Mouse (Mus musculus) bone marrow, adult 2 months (tissue): ENCODE results near the gene Olfr573-ps1.

Experiments
- CTCF ChIP-seq: fragments of 200-500 bp; IDR thresholded peaks from 2 replicates; pipeline ENCODE4 v1.5.1; 2011; ENCODE audit warnings: low read length, control low read depth; ENCODE audit not compliant: control insufficient read depth, insufficient read depth
- POLR2A ChIP-seq: fragments of 200-500 bp; IDR thresholded peaks from 2 replicates; pipeline ENCODE4 v1.6.1; 2011; ENCODE audit warnings: low read depth, mild to moderate bottlenecking, control low read depth, low read length, borderline replicate concordance; ENCODE audit not compliant: control insufficient read depth

DNA sequence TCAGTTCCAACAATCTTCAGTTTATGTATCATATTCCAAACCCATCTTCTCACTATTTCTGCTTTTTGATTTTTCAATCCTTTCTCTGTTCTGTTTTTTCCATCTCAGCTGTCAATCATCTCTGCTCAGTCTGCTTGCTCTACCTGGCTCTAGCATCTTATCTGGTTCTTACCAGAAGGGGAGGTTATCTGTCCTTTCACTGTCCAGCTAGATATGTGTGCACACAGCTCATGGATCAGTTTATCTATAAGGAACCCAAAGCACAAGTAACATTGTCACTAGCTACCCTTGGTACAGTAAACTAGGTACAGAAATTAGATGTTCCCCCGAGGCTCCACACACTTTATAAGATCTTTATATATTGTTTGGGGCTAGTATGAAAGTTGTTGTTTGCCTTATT lies 1.0 kb upstream of the Olfr573-ps1 start:
- TF ChIP-seq POLR2A = no peak
- TF ChIP-seq CTCF = no peak
